Mouse (Mus musculus): ENCODE data around the gene Acly. TPM values are rescaled to one million over a fixed set of nuclear protein-coding genes. Genes with fewer than 3 reads are reported as not detected.
A peak's percentile ranks its signal among the peaks of the same experiment; 100 is the strongest.

The Acly gene
- polyA plus RNA-seq, 1 experiment from 2014 or later = 267 TPM

DNA sequence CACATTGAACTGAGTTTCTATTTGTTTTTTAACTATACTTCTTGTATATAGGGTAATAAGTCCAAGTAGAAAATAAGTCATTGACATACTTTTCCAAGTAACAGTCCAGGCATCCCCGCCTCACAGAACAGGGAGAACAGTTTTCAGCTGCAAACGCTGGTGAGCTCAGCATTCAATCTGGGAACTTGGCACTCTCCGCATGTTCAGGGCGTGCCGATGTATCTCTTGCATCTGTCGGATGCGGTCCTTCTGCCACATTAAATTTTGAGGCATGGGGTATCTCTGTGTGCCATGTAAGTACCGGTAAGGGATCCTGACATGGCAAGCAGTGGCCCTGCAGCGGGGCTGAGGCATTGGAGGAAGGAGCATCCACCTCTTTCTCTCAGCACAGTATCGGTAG, 65.1 kb downstream of the Acly start:
- Histone ChIP-seq H3K27ac (replicated peaks) (no peak overlapping the region), H3K4me2 (no peak overlapping the region), H3K4me1 (replicated peaks) (peaks cover 3% of the 10 kb centered on the region), H3K4me3 (no peak overlapping the region), H3K36me3 (peaks cover 50% of the 10 kb centered on the region), H3K27me3 (no peaks in the 10 kb centered on the region), H3K9me3 (no peaks in the 10 kb centered on the region), H3K9ac (no peak overlapping the region)
- WGBS = 92% methylated on average over 10 of the region's 10 CpGs
- ATAC-seq (ENCODE audit: low read depth) = no peak

DNA sequence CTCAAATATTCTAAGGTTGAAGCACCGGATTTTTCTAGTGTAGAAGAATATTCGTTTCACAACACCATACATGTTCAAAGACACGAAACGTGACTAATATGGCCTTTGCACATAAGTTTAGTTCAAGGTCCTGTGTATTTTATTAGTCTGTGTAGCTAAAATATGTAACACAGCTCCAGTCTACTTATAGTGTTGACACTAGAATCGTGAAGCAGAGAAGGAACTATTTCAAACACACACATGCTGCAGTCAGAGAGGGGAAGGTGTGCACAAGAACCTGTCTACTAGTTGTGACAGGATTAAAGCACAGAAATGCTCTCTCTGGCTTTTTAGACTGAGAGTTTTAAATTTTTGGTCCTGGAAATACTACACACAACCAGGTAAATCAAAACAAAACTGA, 70.1 kb downstream of the Acly start:
- peaks cover 3% of the 10 kb centered on the region for H3K4me1 ChIP-seq (replicated peaks)
- H3K27me3 ChIP-seq = no peaks in the 10 kb centered on the region
- peaks cover 47% of the 10 kb centered on the region for H3K36me3 ChIP-seq
- WGBS = 93% methylated on average over 5 of the region's 5 CpGs
- no peak for ATAC-seq (ENCODE audit: low read depth)
- H3K4me3 ChIP-seq = no peak overlapping the region
- H3K4me2 ChIP-seq = no peak overlapping the region
- H3K9ac ChIP-seq = no peak overlapping the region
- no peaks in the 10 kb centered on the region for H3K9me3 ChIP-seq
- no peak overlapping the region for H3K27ac ChIP-seq (replicated peaks)

DNA sequence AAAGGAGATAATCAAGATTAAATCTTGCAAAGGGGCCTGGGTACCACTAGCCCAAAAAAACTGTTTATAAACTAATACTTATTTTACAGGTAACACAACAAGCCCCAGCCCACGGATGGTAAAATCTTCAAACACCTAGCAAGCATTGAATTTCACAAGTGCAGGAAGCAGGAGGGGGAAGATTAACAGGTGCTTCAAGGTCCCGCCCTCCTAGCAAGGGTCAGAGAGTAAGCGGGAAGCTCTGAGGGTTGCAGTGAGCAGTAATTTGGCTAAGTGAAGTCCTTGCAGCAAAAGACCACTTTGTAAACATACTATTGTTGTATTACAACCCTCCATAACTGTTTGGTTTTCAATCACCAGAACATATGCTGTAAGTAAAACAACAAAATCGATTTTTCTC, 70.6 kb downstream of the Acly start:
- no peaks in the 10 kb centered on the region for H3K27me3 ChIP-seq
- no peak overlapping the region for H3K4me3 ChIP-seq
- no peak for ATAC-seq (ENCODE audit: low read depth)
- H3K9ac ChIP-seq = no peak overlapping the region
- H3K27ac ChIP-seq (replicated peaks) = no peak overlapping the region
- H3K4me2 ChIP-seq = no peak overlapping the region
- H3K36me3 ChIP-seq = peaks cover 47% of the 10 kb centered on the region
- H3K4me1 ChIP-seq (replicated peaks) = peaks cover 3% of the 10 kb centered on the region
- 90% methylated on average over 4 of the region's 4 CpGs for WGBS
- no peaks in the 10 kb centered on the region for H3K9me3 ChIP-seq

DNA sequence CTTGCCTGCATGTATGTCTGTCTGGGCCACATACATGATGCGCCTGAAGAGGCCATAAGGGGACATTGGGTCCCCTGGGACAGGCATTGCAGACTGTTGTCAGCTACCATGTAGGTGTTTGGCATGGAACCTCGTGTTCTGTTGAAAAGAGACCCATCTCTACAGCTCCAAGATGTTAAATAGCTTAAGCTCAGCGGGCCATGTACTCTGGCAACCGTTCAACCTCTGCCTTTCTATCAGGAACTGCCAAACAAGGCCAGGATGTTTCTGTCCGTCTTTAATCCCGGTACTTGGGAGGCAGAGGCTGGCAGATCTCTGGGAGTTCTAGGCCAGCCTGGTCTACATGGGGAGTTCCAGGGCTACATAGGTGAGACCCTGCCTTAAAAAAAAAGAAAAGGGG, 85.2 kb downstream of the Acly start:
- ATAC-seq (ENCODE audit: low read depth) = no peak
- Histone ChIP-seq H3K4me3 (no peak overlapping the region), H3K9ac (no peak overlapping the region), H3K4me2 (no peak overlapping the region), H3K27ac (replicated peaks) (no peak overlapping the region), H3K9me3 (no peaks in the 10 kb centered on the region), H3K27me3 (no peaks in the 10 kb centered on the region), H3K36me3 (peaks cover 7% of the 10 kb centered on the region), H3K4me1 (replicated peaks) (peaks cover 26% of the 10 kb centered on the region)
- WGBS = 79% methylated on average over 6 of the region's 6 CpGs

DNA sequence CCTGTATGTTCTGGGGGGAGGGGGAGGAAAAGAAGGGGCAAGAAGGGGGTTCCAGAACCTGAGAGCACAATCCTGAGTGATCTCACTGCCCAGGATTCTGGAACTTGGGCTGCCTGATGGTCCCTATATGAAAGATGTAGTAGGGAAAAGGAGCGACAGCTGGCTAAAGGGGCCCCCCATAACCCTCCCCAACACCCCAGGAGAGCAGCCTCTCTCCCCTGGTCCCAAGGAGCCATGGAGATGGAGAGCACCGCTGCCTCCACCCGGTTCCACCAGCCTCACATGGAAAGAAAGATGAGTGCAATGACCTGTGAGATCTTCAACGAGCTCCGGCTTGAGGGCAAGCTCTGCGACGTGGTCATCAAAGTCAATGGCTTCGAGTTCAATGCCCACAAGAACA, 86.0 kb downstream of the Acly start, which contains the start of the genes Nt5c3b and Klhl10:
TSS of gene Nt5c3b (minus strand) at position 12 of the 400 bp plus-strand sequence.
TSS of gene Klhl10 (plus strand) at position 121 of the 400 bp plus-strand sequence.
- H3K9ac ChIP-seq = peak within 1 kb of the TSS; percentile 93
- no peak for ATAC-seq (ENCODE audit: low read depth)
- peak within 1 kb of the TSS; percentile 82 for H3K4me3 ChIP-seq
- no peaks in the 10 kb centered on the region for H3K9me3 ChIP-seq
- H3K4me1 ChIP-seq (replicated peaks) = peaks cover 26% of the 10 kb centered on the region
- H3K36me3 ChIP-seq = peaks cover 14% of the 10 kb centered on the region
- peak within 1 kb of the TSS; percentile 49; the same call in 1 of the 2 replicates for H3K27ac ChIP-seq (replicated peaks)
- H3K4me2 ChIP-seq = peak within 1 kb of the TSS; percentile 65
- H3K27me3 ChIP-seq = no peaks in the 10 kb centered on the region
- 83% methylated on average over 8 of the region's 8 CpGs for WGBS

DNA sequence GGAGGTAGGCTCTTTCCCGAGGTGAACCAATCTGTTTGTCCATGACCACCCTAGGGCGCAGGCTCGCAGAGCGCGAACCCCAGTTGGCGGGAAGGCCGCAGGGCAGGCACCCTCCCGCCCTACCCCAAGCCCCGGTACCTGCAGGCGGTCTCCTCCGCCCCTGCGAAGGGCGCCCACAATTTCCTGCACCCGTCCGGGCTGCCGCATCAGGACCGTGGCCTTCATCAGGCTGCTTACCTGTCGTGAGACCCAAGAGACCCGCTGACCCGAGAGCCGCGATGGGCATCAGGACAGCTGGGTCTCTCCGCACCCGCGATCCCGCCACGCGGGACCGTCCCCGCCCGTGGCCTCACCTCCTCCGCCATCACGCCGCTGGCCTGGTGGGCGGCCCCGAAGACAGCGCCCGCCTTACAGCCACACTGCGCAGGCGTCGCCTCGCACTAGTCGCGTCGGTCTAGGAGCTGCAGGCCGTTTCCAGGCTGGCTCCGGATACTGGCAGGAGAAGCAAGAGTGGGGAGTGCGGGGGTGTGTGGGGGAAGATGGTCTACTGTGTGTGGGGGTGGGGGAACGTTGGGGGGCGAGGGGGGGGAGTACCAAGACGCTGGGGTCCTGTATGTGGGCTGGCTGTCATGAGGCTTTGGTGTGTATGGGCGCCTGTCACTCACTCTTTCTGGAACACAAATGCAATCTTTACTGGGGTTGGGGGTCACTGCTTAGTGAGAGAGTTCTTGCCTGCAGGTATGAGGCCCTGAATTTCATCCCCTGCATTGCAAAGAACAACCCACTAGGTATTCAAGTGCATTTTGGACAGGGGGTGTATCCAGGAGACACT, 86.9 kb downstream of the Acly start:
- peak overlapping the region; percentile 49; the same call in 1 of the 2 replicates for H3K27ac ChIP-seq (replicated peaks)
- H3K9me3 ChIP-seq = no peaks in the 10 kb centered on the region
- under 1% methylated on average over 52 of the region's 52 CpGs for WGBS
- H3K36me3 ChIP-seq = peaks cover 23% of the 10 kb centered on the region
- H3K4me1 ChIP-seq (replicated peaks) = peaks cover 26% of the 10 kb centered on the region
- H3K9ac ChIP-seq = peak overlapping the region; percentile 93
- H3K4me3 ChIP-seq = peak overlapping the region; percentile 82
- peak overlapping the region; percentile 65 for H3K4me2 ChIP-seq
- ATAC-seq (ENCODE audit: low read depth) = peak; percentile 97
- H3K27me3 ChIP-seq = no peaks in the 10 kb centered on the region

DNA sequence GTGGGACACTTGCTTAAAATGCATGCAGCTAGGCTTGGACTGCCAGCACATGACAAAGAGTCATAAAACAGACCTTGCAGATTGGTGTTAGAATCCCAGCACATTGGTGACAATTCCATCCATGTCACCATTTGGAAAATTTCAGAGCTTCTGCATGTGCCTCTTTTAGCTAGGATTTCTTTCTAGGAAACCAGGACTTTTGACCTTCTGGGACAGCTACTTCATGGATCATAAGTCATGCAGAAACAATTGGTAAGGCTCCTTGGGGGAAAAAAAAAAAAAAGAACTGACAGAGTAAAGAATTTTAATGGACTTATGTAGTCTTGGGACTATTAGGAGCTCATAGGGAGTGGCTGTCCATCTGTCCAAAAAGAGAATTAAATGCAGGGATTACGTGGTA, 89.9 kb downstream of the Acly start:
- H3K9ac ChIP-seq = no peak overlapping the region
- no peak overlapping the region for H3K4me3 ChIP-seq
- H3K36me3 ChIP-seq = peaks cover 46% of the 10 kb centered on the region
- no peak overlapping the region for H3K4me2 ChIP-seq
- WGBS = 75% methylated on average over 1 of the region's 1 CpGs
- H3K9me3 ChIP-seq = no peaks in the 10 kb centered on the region
- peaks cover 26% of the 10 kb centered on the region for H3K4me1 ChIP-seq (replicated peaks)
- no peak for ATAC-seq (ENCODE audit: low read depth)
- no peaks in the 10 kb centered on the region for H3K27me3 ChIP-seq
- H3K27ac ChIP-seq (replicated peaks) = no peak overlapping the region

DNA sequence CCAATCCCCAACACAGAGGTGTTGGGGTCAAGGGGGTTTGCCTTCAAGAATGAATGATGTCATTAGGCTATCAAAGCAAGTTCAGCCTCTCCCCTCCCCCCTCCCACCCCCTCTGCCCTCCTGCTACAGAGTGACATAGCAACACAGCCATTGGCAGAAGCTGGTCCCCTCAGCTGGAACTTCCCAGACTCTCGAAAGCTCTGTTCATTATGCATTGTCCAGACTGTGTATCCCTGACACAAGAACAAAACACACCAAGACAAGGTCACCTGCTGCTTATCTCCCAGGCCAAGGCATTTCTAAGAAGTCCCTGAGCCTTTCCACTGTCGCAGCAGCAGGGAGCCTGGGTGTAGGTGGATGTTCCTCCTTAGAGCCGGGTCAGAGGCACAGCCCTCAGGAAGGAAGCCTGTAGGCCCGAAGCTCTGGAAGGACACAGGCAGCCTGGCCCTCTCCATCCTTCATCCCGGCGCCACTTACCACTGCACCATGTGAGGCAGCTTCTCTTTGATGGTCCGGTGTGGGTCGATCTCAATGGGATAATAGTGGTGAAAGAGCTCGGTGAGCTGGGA, 92.0 kb downstream of the Acly start:
- Histone ChIP-seq H3K4me3 (no peak overlapping the region), H3K9ac (no peak overlapping the region), H3K4me2 (no peak overlapping the region), H3K4me1 (replicated peaks) (peaks cover 19% of the 10 kb centered on the region), H3K27ac (replicated peaks) (no peak overlapping the region), H3K36me3 (peaks cover 65% of the 10 kb centered on the region), H3K27me3 (no peaks in the 10 kb centered on the region), H3K9me3 (no peaks in the 10 kb centered on the region)
- ATAC-seq (ENCODE audit: low read depth) = no peak
- WGBS = 40% methylated on average over 9 of the region's 9 CpGs

DNA sequence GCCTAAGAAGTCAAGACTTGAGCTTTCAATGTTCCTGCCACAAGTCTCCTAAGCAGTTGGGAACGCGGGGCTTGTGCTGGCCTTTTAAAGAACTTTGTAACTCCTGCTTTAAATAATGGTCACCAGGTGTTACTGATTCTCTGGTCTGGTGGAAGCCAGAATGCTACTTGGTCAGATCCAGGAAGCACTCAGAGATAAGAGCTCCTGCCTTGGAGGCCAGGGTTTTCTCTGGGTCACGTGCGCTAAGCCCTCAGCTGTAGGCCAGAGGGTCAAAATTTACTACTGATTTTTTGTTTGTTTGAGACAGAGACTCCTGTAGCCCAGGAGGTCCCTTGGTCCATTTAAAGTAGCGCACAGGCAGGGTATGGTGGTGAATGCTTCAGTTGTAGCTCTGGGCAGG, 95.8 kb downstream of the Acly start:
- ATAC-seq (ENCODE audit: low read depth) = no peak

DNA sequence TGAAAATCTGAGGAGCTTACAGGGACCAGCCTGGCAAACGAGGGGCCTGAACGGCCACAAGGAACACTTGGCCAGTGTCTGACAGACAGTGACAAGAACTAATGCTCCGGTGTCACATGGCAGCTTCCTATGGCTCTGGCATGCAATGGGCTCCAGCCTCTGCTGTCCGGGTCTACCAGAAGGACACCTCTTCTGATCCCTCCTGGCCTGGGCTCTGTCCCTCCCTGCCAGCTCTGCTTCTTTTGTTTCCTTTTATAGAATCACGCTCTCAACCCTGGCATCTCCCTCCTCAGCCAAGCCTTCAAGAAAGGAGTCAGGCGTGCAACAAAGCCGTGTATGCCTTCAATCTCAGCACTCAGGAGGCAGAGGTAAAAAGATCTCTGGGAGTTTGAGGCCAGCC, 97.7 kb downstream of the Acly start:
- ATAC-seq (ENCODE audit: low read depth) = no peak
- H3K4me1 ChIP-seq (replicated peaks) = 0 out of 2 replicates have a peak, but pooled peaks cover 6% of the 10 kb centered on the region
- no peak overlapping the region for H3K27ac ChIP-seq (replicated peaks)
- no peak overlapping the region for H3K4me2 ChIP-seq
- H3K4me3 ChIP-seq = no peak overlapping the region
- WGBS = 92% methylated on average over 7 of the region's 7 CpGs
- no peaks in the 10 kb centered on the region for H3K27me3 ChIP-seq
- H3K9me3 ChIP-seq = no peaks in the 10 kb centered on the region
- H3K9ac ChIP-seq = no peak overlapping the region
- H3K36me3 ChIP-seq = peaks cover 55% of the 10 kb centered on the region

More for the DNA sequence above, 95.8 kb downstream of the Acly start:
- H3K36me3 ChIP-seq = peaks cover 67% of the 10 kb centered on the region
- H3K4me3 ChIP-seq = no peak overlapping the region
- H3K9me3 ChIP-seq = no peaks in the 10 kb centered on the region
- 0 out of 2 replicates have a peak, but pooled peaks cover 6% of the 10 kb centered on the region for H3K4me1 ChIP-seq (replicated peaks)
- H3K27ac ChIP-seq (replicated peaks) = no peak overlapping the region
- WGBS = 92% methylated on average over 5 of the region's 5 CpGs
- no peaks in the 10 kb centered on the region for H3K27me3 ChIP-seq
- no peak overlapping the region for H3K9ac ChIP-seq
- no peak overlapping the region for H3K4me2 ChIP-seq

DNA sequence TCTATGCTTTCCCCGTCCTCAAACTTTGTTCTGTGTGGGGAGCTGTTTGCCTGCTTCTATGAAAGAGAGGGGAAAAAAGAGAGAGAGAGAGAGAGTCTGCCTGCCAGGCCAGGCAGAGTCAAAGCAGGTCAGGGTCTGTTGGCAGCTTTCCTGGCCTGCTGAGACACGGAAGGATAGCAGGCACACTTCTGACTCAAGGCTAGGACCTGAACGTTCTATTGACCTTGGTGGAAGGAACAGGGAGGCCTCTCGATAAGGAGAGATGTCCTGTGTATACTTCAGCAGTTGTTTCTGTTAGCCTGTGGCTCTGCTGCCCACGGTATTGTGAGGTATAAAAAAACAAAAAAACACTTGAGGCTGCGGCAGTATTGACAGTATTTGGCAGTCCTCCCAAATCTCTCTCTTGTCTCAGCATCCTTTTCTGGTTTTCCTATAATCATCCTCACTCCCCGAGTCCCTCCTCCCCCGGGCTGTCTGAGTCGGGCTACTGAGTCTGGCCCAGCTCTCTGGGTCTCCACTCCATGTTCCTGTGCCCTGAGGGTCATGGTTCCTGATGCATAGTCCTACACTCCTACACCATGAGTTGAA, 99.1 kb downstream of the Acly start:
- Histone ChIP-seq H3K9me3 (no peaks in the 10 kb centered on the region), H3K36me3 (peaks cover 47% of the 10 kb centered on the region), H3K4me1 (replicated peaks) (0 out of 2 replicates have a peak, but pooled peaks cover 6% of the 10 kb centered on the region), H3K4me2 (no peak overlapping the region), H3K27me3 (no peaks in the 10 kb centered on the region), H3K27ac (replicated peaks) (peak overlapping the region; percentile 33; the same call in 1 of the 2 replicates), H3K4me3 (no peak overlapping the region), H3K9ac (no peak overlapping the region)
- 61% methylated on average over 9 of the region's 9 CpGs for WGBS
- ATAC-seq (ENCODE audit: low read depth) = no peak; the same call in 1 of the 2 replicates

DNA sequence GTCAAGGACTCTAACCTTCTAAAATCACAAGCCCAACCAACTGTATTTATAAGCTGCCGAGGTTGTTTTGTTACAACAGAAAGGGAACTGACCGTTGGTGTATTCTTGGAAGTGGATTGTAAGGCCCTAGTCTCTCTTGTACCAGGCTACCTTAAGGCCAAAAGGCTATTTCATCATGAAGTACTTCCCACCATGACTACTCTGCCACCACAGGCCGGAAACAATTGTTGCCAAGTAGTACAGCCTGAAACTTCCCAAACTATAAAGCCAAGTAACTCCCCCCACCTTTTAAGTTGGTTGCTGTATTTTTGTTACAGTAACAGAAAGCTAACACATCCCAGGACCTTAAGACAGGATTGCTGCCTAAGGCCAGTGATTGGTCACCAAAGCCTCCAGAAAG, 101.0 kb downstream of the Acly start:
- H3K36me3 ChIP-seq = peaks cover 30% of the 10 kb centered on the region
- no peak overlapping the region for H3K4me3 ChIP-seq
- 0 out of 2 replicates have a peak, but pooled peaks cover 6% of the 10 kb centered on the region for H3K4me1 ChIP-seq (replicated peaks)
- H3K27ac ChIP-seq (replicated peaks) = no peak overlapping the region
- H3K27me3 ChIP-seq = no peaks in the 10 kb centered on the region
- WGBS = 89% methylated on average over 3 of the region's 3 CpGs
- H3K4me2 ChIP-seq = no peak overlapping the region
- H3K9ac ChIP-seq = no peak overlapping the region
- H3K9me3 ChIP-seq = no peaks in the 10 kb centered on the region
- ATAC-seq (ENCODE audit: low read depth) = no peak

Data from neural tube, embryonic 13.5 days (tissue).